In the genomic region with DNA sequence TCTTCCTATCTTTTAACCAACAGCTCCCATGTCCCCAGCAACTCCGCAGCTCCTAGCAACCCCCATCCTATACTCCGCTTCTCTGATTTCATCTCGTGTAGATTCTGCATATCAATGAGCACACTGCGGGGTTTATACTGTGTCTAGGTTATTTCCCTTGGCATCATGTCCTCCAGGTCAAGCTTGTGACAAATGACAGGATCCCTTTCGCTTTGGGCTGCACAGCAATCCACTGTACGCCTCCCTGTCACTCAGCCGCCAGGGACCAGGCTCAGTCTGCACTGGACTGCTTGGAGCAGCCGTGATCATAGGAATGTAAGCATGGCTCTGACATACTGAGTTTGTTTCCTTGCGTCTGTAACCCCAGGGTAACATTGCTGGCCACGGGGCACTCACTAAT, we compare ENCODE assay signal across 18 mouse cellular contexts.
A peak's percentile ranks its signal among the peaks of the same experiment; 100 is the strongest.
DNase-seq lines count a peak whose midpoint lies in the region; ATAC-seq lines count a peak whose summit lies in the region.
"Had no signal": no experiment of that assay in that cellular context is flagged by ENCODE, and none has a peak within 500 bp of the region (broad histone marks: within the 10 kb centered on the region; RNA-seq: fewer than 3 reads in every experiment).

No protein-coding gene starts in this region.

- H3K4me2 ChIP-seq in kidney, embryonic 16.5 days (replicated peaks; ENCODE audit: low read depth, low read length) = no peak overlapping the region
- no peak overlapping the region for H3K4me2 ChIP-seq in midbrain, embryonic 15.5 days
- H3K4me2 ChIP-seq in midbrain, embryonic 13.5 days (replicated peaks) = no peak overlapping the region
- 0 out of 2 replicates have a peak overlapping the region, but pooled peaks have one; percentile 22 for H3K4me2 ChIP-seq in embryonic facial prominence, embryonic 13.5 days
- H3K4me2 ChIP-seq in intestine, embryonic 15.5 days (replicated peaks) = no peak overlapping the region
- H3K4me2 ChIP-seq: forebrain, embryonic 12.5 days; heart, embryonic 13.5 days; hindbrain, embryonic 12.5 days had no signal

- H3K4me3 ChIP-seq in kidney, embryonic 16.5 days (ENCODE audit: low read length) = no peak overlapping the region
- no peak overlapping the region for H3K4me3 ChIP-seq in midbrain, embryonic 15.5 days
- H3K4me3 ChIP-seq in midbrain, embryonic 13.5 days (replicated peaks) = no peak overlapping the region
- no peak overlapping the region for H3K4me3 ChIP-seq in embryonic facial prominence, embryonic 13.5 days
- H3K4me3 ChIP-seq in intestine, embryonic 15.5 days (replicated peaks) = no peak overlapping the region
- H3K4me3 ChIP-seq: forebrain, embryonic 12.5 days; heart, embryonic 13.5 days; hindbrain, embryonic 12.5 days had no signal

- no peaks in the 10 kb centered on the region for H3K36me3 ChIP-seq in kidney, embryonic 16.5 days (ENCODE audit: insufficient read depth, low read length)
- no peaks in the 10 kb centered on the region for H3K36me3 ChIP-seq in midbrain, embryonic 15.5 days (replicated peaks)
- H3K36me3 ChIP-seq in midbrain, embryonic 13.5 days = no peaks in the 10 kb centered on the region
- no peaks in the 10 kb centered on the region for H3K36me3 ChIP-seq in embryonic facial prominence, embryonic 13.5 days
- no peaks in the 10 kb centered on the region for H3K36me3 ChIP-seq in intestine, embryonic 15.5 days
- H3K36me3 ChIP-seq: forebrain, embryonic 12.5 days; heart, embryonic 13.5 days; hindbrain, embryonic 12.5 days had no signal

- H3K4me1 ChIP-seq in kidney, embryonic 16.5 days (ENCODE audit: insufficient read depth, low read length) = 0 out of 2 replicates have a peak, but pooled peaks cover 3% of the 10 kb centered on the region
- H3K4me1 ChIP-seq in midbrain, embryonic 15.5 days = peaks cover 9% of the 10 kb centered on the region
- peaks cover 15% of the 10 kb centered on the region for H3K4me1 ChIP-seq in midbrain, embryonic 13.5 days (replicated peaks)
- H3K4me1 ChIP-seq in embryonic facial prominence, embryonic 13.5 days = peaks cover 32% of the 10 kb centered on the region
- H3K4me1 ChIP-seq in intestine, embryonic 15.5 days (replicated peaks) = peaks cover 8% of the 10 kb centered on the region; the same call in 1 of the 2 replicates

- no peak overlapping the region for H3K27ac ChIP-seq in kidney, embryonic 16.5 days (ENCODE audit: low read length)
- H3K27ac ChIP-seq in midbrain, embryonic 15.5 days = no peak overlapping the region
- no peak overlapping the region for H3K27ac ChIP-seq in midbrain, embryonic 13.5 days
- no peak overlapping the region for H3K27ac ChIP-seq in embryonic facial prominence, embryonic 13.5 days
- H3K27ac ChIP-seq in intestine, embryonic 15.5 days = no peak overlapping the region
- H3K27ac ChIP-seq: forebrain, embryonic 12.5 days; heart, embryonic 13.5 days; hindbrain, embryonic 12.5 days had no signal

- H3K27me3 ChIP-seq in kidney, embryonic 16.5 days (ENCODE audit: insufficient read depth, low read length) = no peaks in the 10 kb centered on the region
- no peaks in the 10 kb centered on the region for H3K27me3 ChIP-seq in midbrain, embryonic 15.5 days (replicated peaks)
- H3K27me3 ChIP-seq in midbrain, embryonic 13.5 days = no peaks in the 10 kb centered on the region
- no peaks in the 10 kb centered on the region for H3K27me3 ChIP-seq in embryonic facial prominence, embryonic 13.5 days
- no peaks in the 10 kb centered on the region for H3K27me3 ChIP-seq in intestine, embryonic 15.5 days (replicated peaks)
- H3K27me3 ChIP-seq: forebrain, embryonic 12.5 days; heart, embryonic 13.5 days; hindbrain, embryonic 12.5 days had no signal

- no peak overlapping the region for H3K9ac ChIP-seq in kidney, embryonic 16.5 days (replicated peaks; ENCODE audit: low read length)
- H3K9ac ChIP-seq in midbrain, embryonic 15.5 days = no peak overlapping the region
- no peak overlapping the region for H3K9ac ChIP-seq in midbrain, embryonic 13.5 days (replicated peaks)
- peak overlapping the region; percentile 32; the same call in 1 of the 2 replicates for H3K9ac ChIP-seq in embryonic facial prominence, embryonic 13.5 days
- H3K9ac ChIP-seq in intestine, embryonic 15.5 days = no peak overlapping the region
- H3K9ac ChIP-seq: forebrain, embryonic 12.5 days; heart, embryonic 13.5 days; hindbrain, embryonic 12.5 days had no signal

- no peak for DNase-seq in kidney, adult 11 months
- DNase-seq in kidney, postnatal 4 days = peak; percentile 22 to 25
- no peak for DNase-seq in kidney, adult 8-10 months
- DNase-seq: adrenal gland, adult 2 months; adrenal gland, postnatal 25 days; cerebellum, adult 2 months; cerebellum, postnatal 10 days; gastrocnemius, postnatal 10 days; heart, postnatal 36 days had no signal

- WGBS in kidney, embryonic 16.5 days = 47% methylated on average over 10 of the region's 10 CpGs
- WGBS in midbrain, embryonic 15.5 days = 55% methylated on average over 10 of the region's 10 CpGs
- 60% methylated on average over 10 of the region's 10 CpGs for WGBS in midbrain, embryonic 13.5 days
- 40% methylated on average over 10 of the region's 10 CpGs for WGBS in embryonic facial prominence, embryonic 13.5 days
- 70% methylated on average over 10 of the region's 10 CpGs for WGBS in intestine, embryonic 15.5 days

- ATAC-seq in kidney, embryonic 16.5 days (ENCODE audit: low FRiP score, low TSS enrichment) = 0 out of 2 replicates have a peak, but pooled peaks have one; percentile 41
- ATAC-seq in midbrain, embryonic 15.5 days (replicated peaks) = peak; percentile 29; the same call in 1 of the 2 replicates
- ATAC-seq in midbrain, embryonic 13.5 days = no peak
- no peak for ATAC-seq in embryonic facial prominence, embryonic 13.5 days (ENCODE audit: insufficient number of reproducible peaks, insufficient read depth, low FRiP score, low TSS enrichment, low read depth)
- no peak for ATAC-seq in intestine, embryonic 15.5 days
- ATAC-seq: forebrain, embryonic 16.5 days had no signal

- no peaks in the 10 kb centered on the region for H3K9me3 ChIP-seq in kidney, embryonic 16.5 days (ENCODE audit: low read length)
- no peaks in the 10 kb centered on the region for H3K9me3 ChIP-seq in midbrain, embryonic 15.5 days
- H3K9me3 ChIP-seq in midbrain, embryonic 13.5 days = no peaks in the 10 kb centered on the region
- H3K9me3 ChIP-seq in embryonic facial prominence, embryonic 13.5 days = no peaks in the 10 kb centered on the region
- H3K9me3 ChIP-seq in intestine, embryonic 15.5 days = no peaks in the 10 kb centered on the region
- H3K9me3 ChIP-seq: forebrain, embryonic 12.5 days; heart, embryonic 13.5 days; hindbrain, embryonic 12.5 days had no signal

Comparison
In these comparisons a context has a peak if more than half of its experiments do, and no peak if none do; other contexts are left out.
1. ATAC-seq: peak in kidney, embryonic 16.5 days (single experiment) and midbrain, embryonic 15.5 days (single experiment); none in midbrain, embryonic 13.5 days (single experiment), embryonic facial prominence, embryonic 13.5 days (single experiment) and intestine, embryonic 15.5 days (single experiment).
2. DNase-seq: peak in kidney, postnatal 4 days (2 of 2); none in kidney, adult 11 months (single experiment) and kidney, adult 8-10 months (0 of 2).